Mouse (Mus musculus) liver, adult 2 months (tissue): ENCODE measurements around the gene Sectm1b. TPM values are rescaled to one million over a fixed set of nuclear protein-coding genes. Genes with fewer than 3 reads are reported as not detected.
A peak's percentile ranks its signal among the peaks of the same experiment; 100 is the strongest.
"Not testable (repeated sequence)": the region's sequence is repeated elsewhere in the genome, so short reads cannot be mapped to it uniquely, and the experiment has no call there.

Experiments
- DNase-seq: peaks from one replicate; pipeline ENCODE4 v3.0.0-alpha.2; 2011; ENCODE audit warnings: low read depth, low spot score; ENCODE audit errors: extremely low read depth
- H3K27ac ChIP-seq: fragments of 200-500 bp; replicated peaks from 2 replicates; pipeline ENCODE4 v1.5.1; 2012; ENCODE audit warnings: low read depth, mild to moderate bottlenecking, control low read depth, inconsistent platforms, low read length; ENCODE audit not compliant: insufficient read depth
- H3K27me3 ChIP-seq: fragments of 200-500 bp; 2 replicates; pipeline ENCODE4 v1.6.1; 2012; ENCODE audit warnings: mild to moderate bottlenecking, moderate library complexity, low read length, inconsistent platforms; ENCODE audit not compliant: control insufficient read depth, insufficient read depth
- H3K36me3 ChIP-seq: fragments of 200-500 bp; 2 replicates; pipeline ENCODE4 v1.6.1; 2012; ENCODE audit warnings: low read length, inconsistent platforms; ENCODE audit not compliant: control insufficient read depth, insufficient read depth
- H3K4me1 ChIP-seq: fragments of 200-500 bp; 2 replicates; pipeline ENCODE4 v1.6.1; 2011; ENCODE audit warnings: low read length; ENCODE audit not compliant: control insufficient read depth, insufficient read depth
- H3K4me3 ChIP-seq: fragments of 200-500 bp; 2 replicates; pipeline ENCODE4 v1.5.1; 2011; ENCODE audit warnings: low read depth, mild to moderate bottlenecking, control low read depth, low read length, moderate library complexity; ENCODE audit not compliant: insufficient read depth
- H3K79me2 ChIP-seq: fragments of 200-500 bp; 2 replicates; pipeline ENCODE4 v1.6.1; 2012; ENCODE audit warnings: inconsistent platforms, mild to moderate bottlenecking, low read length, moderate library complexity; ENCODE audit not compliant: control insufficient read depth, insufficient read depth
- H3K9ac ChIP-seq: fragments of 200-500 bp; 2 replicates; pipeline ENCODE4 v1.6.1; 2012; ENCODE audit warnings: low read depth, mild to moderate bottlenecking, control low read depth, inconsistent platforms, low read length
- CTCF ChIP-seq: fragments of 200-500 bp; IDR thresholded peaks from 2 replicates; pipeline ENCODE4 v1.5.1; 2011; ENCODE audit warnings: low read depth, low read length, control low read depth
- POLR2A ChIP-seq: fragments of 200-500 bp; IDR thresholded peaks from 2 replicates; pipeline ENCODE4 v1.6.1; 2011; ENCODE audit warnings: low read length, control low read depth; ENCODE audit not compliant: insufficient read depth; ENCODE audit errors: extremely low read depth
- WGBS: fragments of 180-500 bp; shearing (Covaris S2); methylation state at CpG from one replicate; pipeline ENCODE4 v1.1.7; 2018; 5-methylcytosine and 5-hydroxymethylcytosine counted together
- polyA plus RNA-seq: library from polyadenylated mRNA; depleted of rRNA; stranded (reverse); fragments of >200 nt; gene quantifications from 2 replicates; pipeline ENCODE4 v1.2.3, GENCODE M21; 2012
- total RNA-seq: library from RNA; depleted of rRNA; stranded (reverse); fragments of >200 nt; gene quantifications from 2 replicates; pipeline ENCODE4 v1.2.3, GENCODE M21; 2014

Sectm1b gene
- total and polyA plus RNA-seq, 2 experiments = 0.18 TPM; not detected in 1

- Histone ChIP-seq H3K4me3 (no peak within 1 kb of the TSS), H3K27me3 (no peaks in the 10 kb centered on the region), H3K36me3 (no peaks in the 10 kb centered on the region), H3K9ac (peak within 1 kb of the TSS; percentile 37), H3K27ac (no peak within 1 kb of the TSS), H3K4me1 (0 out of 2 replicates have a peak, but pooled peaks cover 3% of the 10 kb centered on the region), H3K79me2 (no peaks in the 10 kb centered on the region)
- no peak for TF ChIP-seq CTCF
- no peak for TF ChIP-seq POLR2A
- no peak for DNase-seq
- WGBS = 79% methylated on average over 3 of the region's 3 CpGs
Measured at GRCm38 (mm10) chr11:121081120-121081519, 17.8 kb upstream of the Sectm1b start, which contains the start of gene Sectm1a. TSS of gene Sectm1a (minus strand) at chr11:121081220.

GRCm38 (mm10) chr11:121080330-121080729 lies 17.0 kb upstream of the Sectm1b start:
- no peak for DNase-seq
- no peaks in the 10 kb centered on the region for H3K36me3 ChIP-seq
- no peak overlapping the region for H3K4me3 ChIP-seq
- no peaks in the 10 kb centered on the region for H3K4me1 ChIP-seq
- H3K27me3 ChIP-seq = no peaks in the 10 kb centered on the region
- no peak for TF ChIP-seq POLR2A
- TF ChIP-seq CTCF = no peak
- no peak overlapping the region for H3K9ac ChIP-seq
- no peak overlapping the region for H3K27ac ChIP-seq
- WGBS = 95% methylated on average over 8 of the region's 8 CpGs
- H3K79me2 ChIP-seq = no peaks in the 10 kb centered on the region

DNA sequence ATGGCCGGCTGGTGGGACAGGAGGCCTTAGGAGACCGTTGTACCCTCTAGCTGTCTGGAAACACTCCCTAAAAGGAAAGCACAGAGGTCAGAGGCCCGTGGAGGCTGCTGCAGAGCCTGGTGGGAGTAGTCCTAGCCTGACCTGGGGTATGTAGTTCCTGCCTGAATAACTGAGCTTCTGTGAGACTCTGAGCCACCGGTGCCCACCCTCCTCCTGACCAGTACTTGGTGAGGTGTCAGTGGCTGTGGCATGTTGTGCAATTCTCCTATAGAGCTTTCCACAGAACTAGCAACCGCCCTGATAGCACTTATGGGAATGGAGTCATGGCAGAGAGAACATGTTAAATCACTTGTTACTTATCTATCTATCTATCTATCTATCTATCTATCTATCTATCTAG lies 12.3 kb upstream of the Sectm1b start:
- no peaks in the 10 kb centered on the region for H3K27me3 ChIP-seq
- H3K79me2 ChIP-seq = no peaks in the 10 kb centered on the region
- no peaks in the 10 kb centered on the region for H3K36me3 ChIP-seq
- H3K9ac ChIP-seq = no peak overlapping the region
- H3K4me3 ChIP-seq = no peak overlapping the region
- DNase-seq = no peak
- H3K27ac ChIP-seq = no peak overlapping the region
- WGBS = 79% methylated on average over 5 of the region's 5 CpGs
- no peaks in the 10 kb centered on the region for H3K4me1 ChIP-seq
- no peak for TF ChIP-seq CTCF
- TF ChIP-seq POLR2A = no peak

- H3K4me3 ChIP-seq, H3K79me2 ChIP-seq, H3K27ac ChIP-seq, H3K4me1 ChIP-seq, DNase-seq, H3K9ac ChIP-seq, H3K27me3 ChIP-seq, H3K36me3 ChIP-seq: not testable (repeated sequence)
- 97% methylated on average over 12 of the region's 16 CpGs for WGBS
Measured at GRCm38 (mm10) chr11:121069662-121070061, 6.3 kb upstream of the Sectm1b start.

DNA sequence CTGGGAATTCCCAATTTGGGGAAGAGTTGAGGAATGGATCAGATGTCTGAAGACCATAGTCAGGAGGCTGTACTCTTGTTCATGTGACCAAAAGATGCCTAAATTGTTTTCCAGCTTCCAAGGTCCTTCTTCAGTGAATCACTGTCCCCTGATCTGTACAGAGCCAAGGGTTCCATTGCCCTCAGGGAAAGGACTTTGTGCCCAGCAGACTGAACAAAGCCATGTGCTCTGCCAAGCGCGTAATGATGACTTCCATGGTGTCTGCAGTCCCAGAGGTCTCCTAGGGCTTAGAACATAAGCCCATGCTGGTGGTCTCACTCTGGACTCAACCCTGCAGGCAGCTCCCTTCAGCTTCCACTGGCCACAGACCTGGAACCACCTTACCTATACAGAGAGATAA lies 4.5 kb upstream of the Sectm1b start:
- 94% methylated on average over 2 of the region's 2 CpGs for WGBS
- Histone ChIP-seq H3K4me3 (no peak overlapping the region), H3K27me3 (no peaks in the 10 kb centered on the region), H3K36me3 (no peaks in the 10 kb centered on the region), H3K27ac (no peak overlapping the region), H3K4me1 (peaks cover 2% of the 10 kb centered on the region; the same call in 1 of the 2 replicates), H3K79me2 (no peaks in the 10 kb centered on the region), H3K9ac (no peak overlapping the region)
- no peak for DNase-seq
- TF ChIP-seq CTCF (no peak), POLR2A (no peak)

GRCm38 (mm10) chr11:121064197-121064596 lies 828 bp upstream of the Sectm1b start:
- TF ChIP-seq CTCF (peak; percentile 49; the same call in 1 of the 2 replicates), POLR2A (no peak)
- peak; percentile 43 for DNase-seq
- Histone ChIP-seq H3K4me3 (peak overlapping the region; percentile 28; the same call in 1 of the 2 replicates), H3K36me3 (no peaks in the 10 kb centered on the region), H3K27ac (no peak overlapping the region), H3K27me3 (no peaks in the 10 kb centered on the region), H3K9ac (peak overlapping the region; percentile 34), H3K4me1 (peaks cover 7% of the 10 kb centered on the region; the same call in 1 of the 2 replicates), H3K79me2 (no peaks in the 10 kb centered on the region)
- WGBS = 12% methylated on average over 3 of the region's 3 CpGs
